ENCODE assay signal across 18 mouse cellular contexts in genomic region chr6:124723541-124723940, GRCm38 (mm10). TPM values are rescaled to one million over a fixed set of nuclear protein-coding genes. Genes with fewer than 3 reads are reported as not detected.
DNase-seq lines count a peak whose midpoint lies in the region; ATAC-seq lines count a peak whose summit lies in the region.
"Had no signal": no experiment of that assay in that cellular context is flagged by ENCODE, and none has a peak within 500 bp of the region (broad histone marks: within the 10 kb centered on the region; RNA-seq: fewer than 3 reads in every experiment).

No protein-coding gene starts in this region.

- H3K4me1 ChIP-seq in liver, embryonic 12.5 days, result peaks cover 56% of the 10 kb centered on the region
- no peaks in the 10 kb centered on the region for H3K4me1 ChIP-seq in forebrain, embryonic 14.5 days (ENCODE audit: control insufficient read depth, insufficient read depth, low read length)

- no peak for DNase-seq in liver
- DNase-seq in B cell, adult 2 months, result peak; percentile 65 to 66
- peak; percentile 61 to 72 for DNase-seq in monocyte, adult 2 months (ENCODE audit: low read depth in 1 of 2, low spot score in 2 of 2)
- no peak for DNase-seq in adrenal gland, adult 18-20 months (ENCODE audit: low spot score in 2 of 2)
- no peak for DNase-seq in cerebellum, postnatal 4 days (ENCODE audit: low spot score in 2 of 2)
- no peak for DNase-seq in forebrain, embryonic 14.5 days (ENCODE audit: low spot score)
- DNase-seq: adrenal gland, adult 8-10 months; gastrocnemius, postnatal 36 days; layer of hippocampus, postnatal 36 days had no signal

- peaks cover 20% of the 10 kb centered on the region for H3K36me3 ChIP-seq in liver, embryonic 12.5 days
- H3K36me3 ChIP-seq in forebrain, embryonic 14.5 days (ENCODE audit: control insufficient read depth, insufficient read depth, low read length), result no peaks in the 10 kb centered on the region

- no peak for ATAC-seq in liver, embryonic 12.5 days
- ATAC-seq in common myeloid progenitor, adult 5-6 weeks (replicated peaks; ENCODE audit: low read depth, poor library complexity, severe bottlenecking), result peak; percentile 50
- ATAC-seq in forebrain, embryonic 14.5 days, result no peak
- ATAC-seq: hindbrain, postnatal 0 days had no signal

- H3K4me3 ChIP-seq in liver, embryonic 12.5 days, result no peak overlapping the region
- no peak overlapping the region for H3K4me3 ChIP-seq in forebrain, embryonic 14.5 days (ENCODE audit: low read depth, low read length)

- WGBS in liver, embryonic 12.5 days (ENCODE audit: insufficient replicate concordance), result 53% methylated on average over 8 of the region's 8 CpGs
- WGBS in forebrain, embryonic 14.5 days, result 85% methylated on average over 8 of the region's 8 CpGs

- H3K27ac ChIP-seq in liver, embryonic 12.5 days, result peak overlapping the region; percentile 33
- H3K27ac ChIP-seq in forebrain, embryonic 14.5 days (ENCODE audit: low read depth, low read length), result no peak overlapping the region
- H3K27ac ChIP-seq: hindbrain, postnatal 0 days; kidney, postnatal 0 days; stomach, postnatal 0 days had no signal

- no peaks in the 10 kb centered on the region for H3K27me3 ChIP-seq in liver, embryonic 12.5 days (replicated peaks)
- H3K27me3 ChIP-seq in forebrain, embryonic 14.5 days (replicated peaks; ENCODE audit: control insufficient read depth, insufficient read depth, low read length), result no peaks in the 10 kb centered on the region

- H3K4me2 ChIP-seq in liver, embryonic 12.5 days, result no peak overlapping the region
- no peak overlapping the region for H3K4me2 ChIP-seq in forebrain, embryonic 14.5 days (ENCODE audit: low read length)

- H3K9me3 ChIP-seq in liver, embryonic 12.5 days (replicated peaks), result no peaks in the 10 kb centered on the region
- H3K9me3 ChIP-seq in forebrain, embryonic 14.5 days (replicated peaks; ENCODE audit: control insufficient read depth, low read length), result no peaks in the 10 kb centered on the region

- no peak overlapping the region for H3K9ac ChIP-seq in liver, embryonic 12.5 days
- H3K9ac ChIP-seq in forebrain, embryonic 14.5 days (ENCODE audit: low read length), result no peak overlapping the region

RNA-seq across cellular contexts. Expression of gene Phb2, which starts 11.4 kb away (rescaled TPM):
- 433 and 443 TPM in 2 replicates for polyA plus RNA-seq in liver, embryonic 12.5 days (2016; fragmentation: Nextera tagmentation; extraction: Ambion mirVana)
- 402 and 404 TPM in 2 replicates for total RNA-seq in common myeloid progenitor, adult 5-6 weeks (2017)
- 100 to 1,000 TPM; 285 to 301 TPM for total RNA-seq in adrenal gland, adult 18-20 months (2021)
- polyA plus RNA-seq in forebrain, embryonic 14.5 days (2014; fragmentation: Nextera tagmentation; extraction: Ambion mirVana), result 237 and 245 TPM in 2 replicates

RNA-seq across cellular contexts. Expression of gene Emg1, which starts 11.6 kb away (rescaled TPM):
- 200 TPM in 2 replicates for polyA plus RNA-seq in liver, embryonic 12.5 days (2016; fragmentation: Nextera tagmentation; extraction: Ambion mirVana)
- 222 and 280 TPM in 2 replicates for total RNA-seq in common myeloid progenitor, adult 5-6 weeks (2017)
- total RNA-seq in adrenal gland, adult 18-20 months (2021), result 10 to 100 TPM; 81.0 to 86.4 TPM
- 166 and 186 TPM in 2 replicates for polyA plus RNA-seq in forebrain, embryonic 14.5 days (2014; fragmentation: Nextera tagmentation; extraction: Ambion mirVana)

RNA-seq across cellular contexts. Expression of gene Ptpn6, which starts 15.0 kb away (rescaled TPM):
- 30.8 and 31.3 TPM in 2 replicates for polyA plus RNA-seq in liver, embryonic 12.5 days (2016; fragmentation: Nextera tagmentation; extraction: Ambion mirVana)
- total RNA-seq in common myeloid progenitor, adult 5-6 weeks (2017), result 235 and 315 TPM in 2 replicates
- total RNA-seq in adrenal gland, adult 18-20 months (2021), result 10 to 100 TPM in 1 of 2 experiments, 1 to 10 TPM in 1; 9.8 to 11.5 TPM
- polyA plus RNA-seq in forebrain, embryonic 14.5 days (2014; fragmentation: Nextera tagmentation; extraction: Ambion mirVana), result 4.7 TPM in 2 replicates

RNA-seq across cellular contexts. Expression of gene Grcc10, which starts 17.6 kb away (rescaled TPM):
- polyA plus RNA-seq in liver, embryonic 12.5 days (2016; fragmentation: Nextera tagmentation; extraction: Ambion mirVana), result 109 and 116 TPM in 2 replicates
- total RNA-seq in common myeloid progenitor, adult 5-6 weeks (2017), result 112 and 129 TPM in 2 replicates
- 100 to 1,000 TPM; 341 to 388 TPM for total RNA-seq in adrenal gland, adult 18-20 months (2021)
- 722 and 848 TPM in 2 replicates for polyA plus RNA-seq in forebrain, embryonic 14.5 days (2014; fragmentation: Nextera tagmentation; extraction: Ambion mirVana)

RNA-seq across cellular contexts. Expression of gene Gm45234, which starts 32.3 kb away (rescaled TPM):
- not detected in 2 replicates for polyA plus RNA-seq in liver, embryonic 12.5 days (2016; fragmentation: Nextera tagmentation; extraction: Ambion mirVana)
- total RNA-seq in common myeloid progenitor, adult 5-6 weeks (2017), result not detected in 2 replicates
- not detected for total RNA-seq in adrenal gland, adult 18-20 months (2021)
- polyA plus RNA-seq in forebrain, embryonic 14.5 days (2014; fragmentation: Nextera tagmentation; extraction: Ambion mirVana), result not detected in 2 replicates
- total RNA-seq: adrenal gland, adult 8-10 months; layer of hippocampus, postnatal 36 days; midbrain, postnatal 0 days had no signal
- polyA plus RNA-seq: cortical plate, adult 2 months; heart, embryonic 14.5 days; hindbrain, postnatal 0 days; kidney, postnatal 0 days; limb, embryonic 14.5 days; midbrain, postnatal 0 days; stomach, postnatal 0 days had no signal

Comparison
In these comparisons a context has a peak if more than half of its experiments do, and no peak if none do; other contexts are left out.
1. DNase-seq: peak in B cell, adult 2 months (2 of 2) and monocyte, adult 2 months (2 of 2); none in liver (single experiment), adrenal gland, adult 18-20 months (0 of 2), cerebellum, postnatal 4 days (0 of 2) and forebrain, embryonic 14.5 days (single experiment).
2. RNA of gene Ptpn6, which starts 15.0 kb away (total RNA-seq): 235 to 315 TPM in common myeloid progenitor, adult 5-6 weeks; 9.8 to 11.5 TPM in adrenal gland, adult 18-20 months; every median in the first group is over 10 times any median in the second.